Mouse (Mus musculus) hematopoietic stem cell, adult 5-6 weeks (primary cell): ENCODE measurements around the gene Pop5. TPM values are rescaled to one million over a fixed set of nuclear protein-coding genes. Genes with fewer than 3 reads are reported as not detected.

Experiments
- ATAC-seq, 2 experiments: fragments of 125-278 bp in 1 of 2; replicated peaks in 1 of 2; 2 replicates each; pipeline ENCODE4 v1.8.0; 2016 to 2017; ENCODE audit warnings: inconsistent platforms in 2 of 2, mild to moderate bottlenecking in 2 of 2, moderate number of reproducible peaks in 2 of 2, low read depth in 1 of 2, moderate TSS enrichment in 1 of 2; ENCODE audit not compliant: low FRiP score in 2 of 2, poor library complexity in 2 of 2, severe bottlenecking in 2 of 2, insufficient read depth in 1 of 2, low TSS enrichment in 1 of 2
- total RNA-seq: library from RNA; stranded (forward); fragments of 172-1452, 232-1000 nt; gene quantifications from 2 replicates; pipeline ENCODE4 v1.2.3, GENCODE M21; 2017

The Pop5 gene
- total RNA-seq, 1 experiment from 2014 or later, result 94.4 TPM

- no peak for ATAC-seq
Measured at GRCm38 (mm10) chr5:115210380-115210779, 25.3 kb upstream of the Pop5 start.

GRCm38 (mm10) chr5:115212451-115212850 lies 23.2 kb upstream of the Pop5 start:
- no peak for ATAC-seq

- ATAC-seq, result no peak
Measured at GRCm38 (mm10) chr5:115212861-115213260, 22.8 kb upstream of the Pop5 start.

GRCm38 (mm10) chr5:115214864-115215263 lies 20.8 kb upstream of the Pop5 start:
- 0 out of 4 replicates have a peak, but pooled peaks of 1 of the 2 experiments have one; percentile 32 for ATAC-seq

GRCm38 (mm10) chr5:115215273-115216185 lies 20.1 kb upstream of the Pop5 start:
- ATAC-seq, result no peak

- ATAC-seq, result no peak
Measured at GRCm38 (mm10) chr5:115217998-115218397, 17.6 kb upstream of the Pop5 start.

GRCm38 (mm10) chr5:115220931-115221640 lies 14.6 kb upstream of the Pop5 start:
- ATAC-seq, result no peak

GRCm38 (mm10) chr5:115222485-115222884 lies 13.2 kb upstream of the Pop5 start:
- no peak for ATAC-seq

GRCm38 (mm10) chr5:115230830-115231551 lies 4.6 kb upstream of the Pop5 start:
- no peak for ATAC-seq

GRCm38 (mm10) chr5:115231552-115232120 lies 4.0 kb upstream of the Pop5 start:
- no peak for ATAC-seq

GRCm38 (mm10) chr5:115232516-115232915 lies 3.1 kb upstream of the Pop5 start:
- ATAC-seq, result no peak

GRCm38 (mm10) chr5:115233031-115233780 lies 2.4 kb upstream of the Pop5 start:
- no peak for ATAC-seq

GRCm38 (mm10) chr5:115234519-115234918 lies 1.1 kb upstream of the Pop5 start:
- ATAC-seq, result no peak

GRCm38 (mm10) chr5:115235323-115235771 lies 289 bp upstream of the Pop5 start:
- peak in 1 of 2 experiments; percentile 30; a peak in 2 of 4 replicates for ATAC-seq

- peak; percentile 80 to 86 for ATAC-seq
Measured at GRCm38 (mm10) chr5:115237803-115238728, 2.4 kb downstream of the Pop5 start.

- no peak for ATAC-seq
Measured at GRCm38 (mm10) chr5:115238729-115239195, 3.1 kb downstream of the Pop5 start.
